Mouse (Mus musculus): ENCODE measurements around the gene Carmil1. TPM values are rescaled to one million over a fixed set of nuclear protein-coding genes. Genes with fewer than 3 reads are reported as not detected.

The Carmil1 gene
- polyA plus RNA-seq, 1 experiment = 0.02 TPM

DNA sequence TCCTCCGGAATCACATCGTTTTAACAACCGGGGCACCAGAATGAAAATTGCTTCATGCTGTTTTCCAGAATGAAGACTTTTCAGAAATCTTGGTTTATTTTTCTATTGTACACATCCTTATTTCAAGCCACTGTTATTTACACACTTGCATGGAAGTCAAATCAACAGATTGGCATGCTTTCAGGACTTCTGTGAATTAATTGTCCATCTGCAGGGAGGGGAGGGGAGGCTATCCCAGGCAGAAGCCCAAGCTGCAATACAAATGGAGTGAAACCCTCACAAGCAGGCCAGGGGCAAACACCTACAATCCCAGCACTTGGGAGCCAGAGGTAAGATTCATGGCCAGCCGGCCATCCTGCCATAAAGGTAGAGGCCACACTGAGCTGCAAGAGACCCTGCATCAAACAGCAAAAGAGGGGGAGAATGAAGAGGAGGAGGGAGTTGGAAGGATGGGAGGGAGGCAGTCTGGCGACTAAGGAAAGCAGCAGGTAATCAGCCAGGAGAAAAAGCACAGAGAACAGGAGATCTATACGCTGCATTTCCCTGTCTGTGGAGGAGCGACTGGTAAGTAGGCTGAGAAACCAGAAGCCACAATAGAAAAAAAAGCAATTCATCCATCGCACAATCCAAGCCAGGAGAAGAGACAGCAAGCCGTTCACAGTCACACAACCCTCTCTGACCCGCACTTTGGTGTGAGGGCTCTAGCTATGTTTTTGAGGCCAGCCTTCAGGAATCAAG, 48.7 kb downstream of the Carmil1 start:
- Histone ChIP-seq H3K9me3 (ENCODE audit: control insufficient read depth, low read length) (no peaks in the 10 kb centered on the region; the same call in 1 of the 2 replicates), H3K36me3 (ENCODE audit: control insufficient read depth) (no peaks in the 10 kb centered on the region), H3K4me3 (replicated peaks) (no peak overlapping the region), H3K4me1 (ENCODE audit: control insufficient read depth) (no peaks in the 10 kb centered on the region), H3K27me3 (ENCODE audit: control insufficient read depth) (peaks cover 2% of the 10 kb centered on the region; the same call in 1 of the 2 replicates)
- TF ChIP-seq GATA1 (IDR thresholded peaks at IDR 0.05; ENCODE audit: low read length) = no peak
- no peak for TF ChIP-seq TAL1 (IDR thresholded peaks at IDR 0.05; ENCODE audit: low read length)

- TF ChIP-seq TAL1 (IDR thresholded peaks at IDR 0.05; ENCODE audit: low read length) = no peak
- TF ChIP-seq GATA1 (IDR thresholded peaks at IDR 0.05; ENCODE audit: low read length) = no peak
- Histone ChIP-seq H3K9me3 (ENCODE audit: control insufficient read depth, low read length) (no peaks in the 10 kb centered on the region; the same call in 1 of the 2 replicates), H3K27me3 (ENCODE audit: control insufficient read depth) (peaks cover 2% of the 10 kb centered on the region; the same call in 1 of the 2 replicates), H3K4me3 (replicated peaks) (no peak overlapping the region), H3K36me3 (ENCODE audit: control insufficient read depth) (no peaks in the 10 kb centered on the region), H3K4me1 (ENCODE audit: control insufficient read depth) (no peaks in the 10 kb centered on the region)
Observed at GRCm38 (mm10) chr13:24231146-24231545, 49.4 kb downstream of the Carmil1 start.

DNA sequence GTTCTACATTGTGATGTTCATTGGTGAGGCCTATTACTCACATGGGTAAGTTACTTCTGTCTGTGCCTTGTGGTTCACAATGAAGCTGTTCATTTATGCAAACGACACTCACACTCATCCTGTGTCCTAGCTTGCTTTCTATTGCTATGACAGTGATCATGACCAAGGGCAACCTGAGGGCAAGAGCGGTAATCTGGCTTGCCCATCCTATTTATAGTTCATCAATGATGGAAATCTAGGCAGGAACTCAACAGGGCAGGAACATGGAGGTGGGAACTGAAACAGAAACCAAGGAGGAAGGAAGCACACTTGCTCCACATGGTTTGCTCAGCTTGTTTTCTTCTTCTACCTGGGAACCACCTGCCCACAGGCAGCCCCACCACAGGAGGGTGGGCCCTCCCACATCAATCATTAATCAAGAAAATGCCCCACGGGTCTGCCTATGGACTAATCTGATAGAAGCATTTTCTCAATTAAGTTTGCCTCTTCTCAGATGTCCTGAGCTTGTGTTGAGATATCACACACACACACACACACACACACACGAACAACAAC, 50.0 kb downstream of the Carmil1 start:
- TF ChIP-seq GATA1 (IDR thresholded peaks at IDR 0.05; ENCODE audit: low read length) = no peak
- TF ChIP-seq TAL1 (IDR thresholded peaks at IDR 0.05; ENCODE audit: low read length) = no peak
- Histone ChIP-seq H3K36me3 (ENCODE audit: control insufficient read depth) (no peaks in the 10 kb centered on the region), H3K9me3 (ENCODE audit: control insufficient read depth, low read length) (peaks cover 2% of the 10 kb centered on the region; the same call in 1 of the 2 replicates), H3K4me3 (replicated peaks) (no peak overlapping the region), H3K4me1 (ENCODE audit: control insufficient read depth) (no peaks in the 10 kb centered on the region), H3K27me3 (ENCODE audit: control insufficient read depth) (peaks cover 2% of the 10 kb centered on the region; the same call in 1 of the 2 replicates)

- Histone ChIP-seq H3K36me3 (ENCODE audit: control insufficient read depth) (no peaks in the 10 kb centered on the region), H3K4me3 (replicated peaks) (no peak overlapping the region), H3K4me1 (ENCODE audit: control insufficient read depth) (peaks cover 1% of the 10 kb centered on the region; the same call in 1 of the 2 replicates), H3K9me3 (ENCODE audit: control insufficient read depth, low read length) (0 out of 2 replicates have a peak, but pooled peaks cover 2% of the 10 kb centered on the region), H3K27me3 (ENCODE audit: control insufficient read depth) (no peaks in the 10 kb centered on the region)
- no peak for TF ChIP-seq TAL1 (IDR thresholded peaks at IDR 0.05; ENCODE audit: low read length)
- no peak for TF ChIP-seq GATA1 (IDR thresholded peaks at IDR 0.05; ENCODE audit: low read length)
Observed at GRCm38 (mm10) chr13:24223425-24224201, 57.0 kb downstream of the Carmil1 start.

DNA sequence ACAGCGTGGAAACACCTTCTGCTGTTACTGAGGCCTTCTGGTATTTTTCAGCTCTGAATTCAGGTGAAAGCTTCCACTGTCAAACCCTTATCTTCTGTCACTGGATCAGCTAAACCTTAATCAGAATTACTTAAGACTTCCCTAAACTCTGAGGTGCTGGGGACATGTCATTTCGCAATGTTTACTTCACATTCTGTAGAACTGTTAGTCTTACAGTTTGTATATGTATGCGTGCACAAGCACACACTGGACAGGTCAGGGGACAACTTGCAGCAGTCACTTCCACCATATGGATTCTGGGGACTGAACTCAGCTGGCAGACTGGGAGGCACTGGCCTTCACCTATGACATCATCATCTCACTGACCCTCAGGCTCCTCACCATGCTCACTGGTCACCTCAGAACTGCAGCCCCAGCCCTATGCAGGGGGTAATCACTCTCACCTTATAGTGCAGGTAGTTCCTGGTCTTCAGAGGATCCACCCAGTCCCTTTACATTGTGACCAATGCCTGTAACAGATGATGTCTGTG, 60.1 kb downstream of the Carmil1 start:
- Histone ChIP-seq H3K4me3 (replicated peaks) (no peak overlapping the region), H3K9me3 (ENCODE audit: control insufficient read depth, low read length) (no peaks in the 10 kb centered on the region), H3K36me3 (ENCODE audit: control insufficient read depth) (no peaks in the 10 kb centered on the region), H3K4me1 (ENCODE audit: control insufficient read depth) (peaks cover 5% of the 10 kb centered on the region), H3K27me3 (ENCODE audit: control insufficient read depth) (no peaks in the 10 kb centered on the region)
- TF ChIP-seq GATA1 (IDR thresholded peaks at IDR 0.05; ENCODE audit: low read length) (no peak), TAL1 (IDR thresholded peaks at IDR 0.05; ENCODE audit: low read length) (no peak)

GRCm38 (mm10) chr13:24211229-24211628, 69.4 kb downstream of the Carmil1 start:
- H3K36me3 ChIP-seq (ENCODE audit: control insufficient read depth) = no peaks in the 10 kb centered on the region
- no peaks in the 10 kb centered on the region for H3K9me3 ChIP-seq (ENCODE audit: control insufficient read depth, low read length)
- no peak overlapping the region for H3K4me3 ChIP-seq (replicated peaks)
- TF ChIP-seq GATA1 (IDR thresholded peaks at IDR 0.05; ENCODE audit: low read length) (no peak), TAL1 (IDR thresholded peaks at IDR 0.05; ENCODE audit: low read length) (no peak)
- no peaks in the 10 kb centered on the region for H3K27me3 ChIP-seq (ENCODE audit: control insufficient read depth)
- peaks cover 4% of the 10 kb centered on the region for H3K4me1 ChIP-seq (ENCODE audit: control insufficient read depth)

DNA sequence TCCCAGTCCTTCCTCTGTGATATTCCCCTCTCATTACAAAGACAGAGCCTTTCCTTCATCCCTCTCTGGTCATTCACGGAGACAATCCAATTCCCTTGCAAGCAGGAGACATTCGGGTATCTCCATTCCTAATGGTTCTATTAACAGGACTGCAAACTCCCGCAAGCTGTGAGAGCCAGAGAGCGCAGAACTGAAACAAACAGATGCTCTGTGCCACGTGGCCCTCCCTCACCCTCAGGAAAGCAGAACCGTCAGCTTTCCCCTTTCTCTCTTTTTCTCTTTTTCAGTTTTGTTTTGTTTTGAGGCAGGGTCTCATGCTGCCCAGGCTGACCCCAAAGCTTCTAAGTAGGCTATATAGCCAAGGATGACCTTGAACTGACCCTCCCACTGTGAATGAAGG, 74.5 kb downstream of the Carmil1 start:
- H3K9me3 ChIP-seq (ENCODE audit: control insufficient read depth, low read length) = no peaks in the 10 kb centered on the region
- H3K27me3 ChIP-seq (ENCODE audit: control insufficient read depth) = peaks cover 3% of the 10 kb centered on the region; the same call in 1 of the 2 replicates
- TF ChIP-seq TAL1 (IDR thresholded peaks at IDR 0.05; ENCODE audit: low read length) (no peak), GATA1 (IDR thresholded peaks at IDR 0.05; ENCODE audit: low read length) (no peak)

DNA sequence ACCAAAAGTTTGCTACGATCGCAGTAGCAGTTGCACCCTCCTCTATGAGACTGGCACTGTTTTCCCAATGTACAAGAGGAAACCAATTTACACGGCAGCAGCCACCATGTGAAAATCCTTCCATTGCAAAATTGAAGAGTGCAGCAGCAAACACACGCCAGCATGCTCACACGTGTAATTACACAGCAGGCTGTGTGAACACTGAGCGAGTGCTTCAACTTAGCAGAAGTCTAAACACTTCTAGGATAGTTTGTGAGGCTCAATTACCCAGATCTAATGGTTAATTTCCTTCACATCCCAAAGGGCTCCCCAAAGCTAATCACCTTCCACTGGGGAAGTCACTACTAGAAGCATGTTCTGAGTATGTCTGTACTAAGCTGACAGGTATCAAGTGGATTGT, 78.3 kb downstream of the Carmil1 start:
- peaks cover 2% of the 10 kb centered on the region for H3K4me1 ChIP-seq (ENCODE audit: control insufficient read depth)
- TF ChIP-seq GATA1 (IDR thresholded peaks at IDR 0.05; ENCODE audit: low read length) = no peak
- no peak for TF ChIP-seq TAL1 (IDR thresholded peaks at IDR 0.05; ENCODE audit: low read length)
- no peak overlapping the region for H3K4me3 ChIP-seq (replicated peaks)
- no peaks in the 10 kb centered on the region for H3K36me3 ChIP-seq (ENCODE audit: control insufficient read depth)
- H3K27me3 ChIP-seq (ENCODE audit: control insufficient read depth) = peaks cover 3% of the 10 kb centered on the region; the same call in 1 of the 2 replicates
- H3K9me3 ChIP-seq (ENCODE audit: control insufficient read depth, low read length) = no peaks in the 10 kb centered on the region

More for the DNA sequence above, 74.5 kb downstream of the Carmil1 start:
- H3K4me1 ChIP-seq (ENCODE audit: control insufficient read depth) = peaks cover 4% of the 10 kb centered on the region
- H3K4me3 ChIP-seq (replicated peaks) = no peak overlapping the region
- no peaks in the 10 kb centered on the region for H3K36me3 ChIP-seq (ENCODE audit: control insufficient read depth)

Measured in erythroblast, embryonic 14.5 days (primary cell).